In the genomic region with DNA sequence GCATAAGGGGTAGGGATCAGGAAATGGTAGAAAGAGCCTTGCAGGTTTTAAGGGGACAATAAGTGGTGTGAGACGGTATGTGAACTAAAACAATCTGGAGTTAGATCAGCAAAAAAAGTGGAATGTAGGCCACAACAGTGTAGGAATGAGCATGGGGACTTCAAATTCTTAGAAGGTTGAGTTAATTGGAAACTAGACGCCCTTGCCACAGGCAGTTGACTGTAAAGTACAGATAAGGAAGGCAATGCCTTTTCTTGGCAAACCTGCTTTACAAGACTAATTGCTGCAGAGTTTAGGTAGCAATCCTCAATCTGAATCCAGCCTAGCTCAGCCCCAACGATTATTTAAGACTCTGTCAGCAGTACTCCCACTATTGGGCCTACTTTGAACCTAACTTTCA, we compare ENCODE assay signal across 19 mouse cellular contexts.
DNase-seq lines count a peak whose midpoint lies in the region; ATAC-seq and TF ChIP-seq lines count a peak whose summit lies in the region.
"Had no signal": no experiment of that assay in that cellular context is flagged by ENCODE, and none has a peak within 500 bp of the region (broad histone marks: within the 10 kb centered on the region; RNA-seq: fewer than 3 reads in every experiment).

No protein-coding gene starts in this region.

- H3K9ac ChIP-seq in kidney, postnatal 0 days (ENCODE audit: low read depth, low read length) = no peak overlapping the region
- H3K9ac ChIP-seq in forebrain, embryonic 16.5 days (replicated peaks; ENCODE audit: low read depth, low read length) = no peak overlapping the region
- H3K9ac ChIP-seq: forebrain, embryonic 13.5 days; heart, embryonic 13.5 days; hindbrain, embryonic 12.5 days had no signal

- no peaks in the 10 kb centered on the region for H3K9me3 ChIP-seq in kidney, postnatal 0 days (replicated peaks; ENCODE audit: low read length)
- H3K9me3 ChIP-seq in forebrain, embryonic 16.5 days (ENCODE audit: control insufficient read depth, low read length) = no peaks in the 10 kb centered on the region
- H3K9me3 ChIP-seq: embryonic facial prominence, embryonic 10.5 days; forebrain, embryonic 13.5 days had no signal

- no peak overlapping the region for H3K4me2 ChIP-seq in kidney, postnatal 0 days (ENCODE audit: low read length)
- H3K4me2 ChIP-seq in forebrain, embryonic 16.5 days (ENCODE audit: low read length) = no peak overlapping the region
- H3K4me2 ChIP-seq: forebrain, embryonic 13.5 days; heart, embryonic 13.5 days; hindbrain, embryonic 12.5 days had no signal

- ATAC-seq in kidney, postnatal 0 days (replicated peaks; ENCODE audit: low FRiP score, low read depth) = no peak; the same call in 1 of the 2 replicates
- no peak for ATAC-seq in forebrain, embryonic 16.5 days
- ATAC-seq: forebrain, embryonic 13.5 days had no signal

- no peak overlapping the region for H3K4me3 ChIP-seq in kidney, postnatal 0 days (replicated peaks; ENCODE audit: low read depth, low read length)
- no peak overlapping the region for H3K4me3 ChIP-seq in forebrain, embryonic 16.5 days (replicated peaks; ENCODE audit: low read length)
- H3K4me3 ChIP-seq: embryonic facial prominence, embryonic 10.5 days; forebrain, embryonic 13.5 days; heart, embryonic 13.5 days; hindbrain, embryonic 12.5 days had no signal

- DNase-seq in kidney, adult 18-20 months = peak; percentile 16
- peak; percentile 23 to 50 for DNase-seq in kidney, adult 8-10 months
- DNase-seq in kidney, postnatal 0 days (ENCODE audit: low spot score) = peak; percentile 13
- peak; percentile 40 to 42 for DNase-seq in kidney, postnatal 36 days
- no peak for DNase-seq in right cerebral cortex, adult 18-20 months
- no peak for DNase-seq in spleen, postnatal 10 days (ENCODE audit: low spot score in 2 of 2)
- DNase-seq: adrenal gland, adult 2 months; adrenal gland, postnatal 25 days; cerebellum, adult 18-20 months; cerebellum, adult 9-11 months; cerebellum, postnatal 36 days; gastrocnemius, postnatal 36 days; heart, adult 11 months; heart, postnatal 4 days had no signal

- 53% methylated on average over 3 of the region's 3 CpGs for WGBS in kidney, postnatal 0 days
- WGBS in forebrain, embryonic 16.5 days = 82% methylated on average over 3 of the region's 3 CpGs

- H3K4me1 ChIP-seq in kidney, postnatal 0 days (replicated peaks; ENCODE audit: insufficient read depth, low read length) = no peaks in the 10 kb centered on the region
- H3K4me1 ChIP-seq in forebrain, embryonic 16.5 days (replicated peaks; ENCODE audit: control insufficient read depth, insufficient read depth, low read length) = no peaks in the 10 kb centered on the region
- H3K4me1 ChIP-seq: embryonic facial prominence, embryonic 10.5 days; forebrain, embryonic 13.5 days; heart, embryonic 13.5 days; hindbrain, embryonic 12.5 days had no signal

- no peaks in the 10 kb centered on the region for H3K36me3 ChIP-seq in kidney, postnatal 0 days (ENCODE audit: insufficient read depth, low read length)
- no peaks in the 10 kb centered on the region for H3K36me3 ChIP-seq in forebrain, embryonic 16.5 days (ENCODE audit: control insufficient read depth, insufficient read depth)
- H3K36me3 ChIP-seq: embryonic facial prominence, embryonic 10.5 days; heart, embryonic 13.5 days; hindbrain, embryonic 12.5 days had no signal

- no peak for TF ChIP-seq CTCF in kidney, postnatal 0 days (IDR thresholded peaks at IDR 0.05; ENCODE audit: low read depth)

- no peaks in the 10 kb centered on the region for H3K27me3 ChIP-seq in kidney, postnatal 0 days (ENCODE audit: insufficient read depth, low read length)
- H3K27me3 ChIP-seq in forebrain, embryonic 16.5 days (replicated peaks; ENCODE audit: control insufficient read depth, insufficient read depth, low read length) = no peaks in the 10 kb centered on the region
- H3K27me3 ChIP-seq: forebrain, embryonic 13.5 days; heart, embryonic 13.5 days; hindbrain, embryonic 12.5 days had no signal

- 0 out of 2 replicates have a peak overlapping the region, but pooled peaks have one; percentile 50 for H3K27ac ChIP-seq in kidney, postnatal 0 days
- no peak overlapping the region for H3K27ac ChIP-seq in forebrain, embryonic 16.5 days (ENCODE audit: low read length)
- H3K27ac ChIP-seq: embryonic facial prominence, embryonic 10.5 days; forebrain, embryonic 13.5 days; heart, embryonic 13.5 days; hindbrain, embryonic 12.5 days had no signal

Comparison
In these comparisons a context has a peak if more than half of its experiments do, and no peak if none do; other contexts are left out.
1. DNase-seq: peak in kidney, adult 18-20 months (single experiment), kidney, adult 8-10 months (2 of 2), kidney, postnatal 0 days (single experiment) and kidney, postnatal 36 days (2 of 2); none in right cerebral cortex, adult 18-20 months (single experiment) and spleen, postnatal 10 days (0 of 2).